Mouse (Mus musculus): ENCODE measurements at regions not wholly inside any gene's neighbourhood (a gene's known extent, or its start where the extent isn't known, plus 50 kb on each side); places are given as distances from the start of the nearest gene placed in this dataset.

DNA sequence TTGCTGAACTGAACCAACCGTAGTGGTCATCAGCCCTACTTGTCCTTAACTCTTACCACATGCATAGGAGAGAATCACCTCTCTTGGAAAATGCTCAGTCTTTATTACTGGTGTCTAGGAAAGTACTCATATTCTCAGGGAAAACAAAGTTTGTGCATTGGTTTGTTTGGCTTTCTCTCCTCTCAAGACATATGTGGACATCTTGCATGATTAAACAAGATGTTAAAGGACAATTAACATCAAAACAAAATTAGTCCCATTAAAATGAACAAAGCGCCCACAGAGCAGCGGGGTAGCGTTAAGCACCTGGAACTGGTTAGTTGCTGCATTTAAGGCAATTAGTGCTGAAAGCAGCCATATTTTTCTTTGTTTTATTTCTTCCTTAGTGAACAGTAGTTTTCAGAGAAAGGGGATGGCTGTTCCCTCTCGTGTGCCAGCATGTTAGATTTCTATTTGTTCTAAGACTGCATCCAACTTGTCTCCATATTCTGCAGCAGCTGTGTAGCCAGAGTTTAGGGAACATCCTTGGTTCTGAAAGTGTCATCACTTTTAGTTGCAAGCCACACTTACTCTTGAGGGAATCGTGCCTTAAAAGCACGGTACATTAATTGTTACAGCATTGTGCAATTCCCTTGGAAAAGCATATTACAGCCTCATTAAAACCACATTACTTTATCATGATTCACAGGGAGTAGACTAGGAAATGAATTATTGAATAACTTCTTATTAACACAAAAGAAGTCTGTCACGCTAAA is 137.7 kb downstream of the Ube2u start:
- DNase-seq, result no peak

DNA sequence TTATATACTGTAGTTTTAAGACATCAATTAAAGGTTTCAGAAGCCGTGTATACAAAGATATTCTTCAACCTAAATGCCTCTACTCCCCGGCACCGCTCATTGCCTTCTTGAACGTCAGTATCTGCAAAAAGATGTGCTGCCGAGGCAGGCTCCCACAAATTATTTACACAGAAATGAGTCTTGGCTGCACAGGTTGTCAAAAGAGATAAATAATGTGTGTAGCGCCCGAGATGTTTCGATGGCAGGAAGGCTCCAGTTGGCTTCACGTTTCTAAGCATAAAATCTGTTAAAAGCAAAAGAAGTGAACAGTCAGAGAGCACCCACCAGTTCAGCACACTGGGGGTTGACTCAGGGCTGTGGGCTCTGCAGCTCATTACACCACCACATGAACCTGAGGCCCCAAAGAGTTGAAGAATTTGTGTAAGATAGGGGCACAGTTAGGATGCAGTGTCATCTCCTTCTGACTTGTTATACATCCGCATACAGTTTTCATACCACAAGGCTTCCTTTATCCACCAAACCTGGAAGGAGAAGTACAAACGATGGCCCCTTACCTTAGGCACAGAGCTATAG is 138.4 kb downstream of the Ube2u start:
- DNase-seq, result no peak

DNA sequence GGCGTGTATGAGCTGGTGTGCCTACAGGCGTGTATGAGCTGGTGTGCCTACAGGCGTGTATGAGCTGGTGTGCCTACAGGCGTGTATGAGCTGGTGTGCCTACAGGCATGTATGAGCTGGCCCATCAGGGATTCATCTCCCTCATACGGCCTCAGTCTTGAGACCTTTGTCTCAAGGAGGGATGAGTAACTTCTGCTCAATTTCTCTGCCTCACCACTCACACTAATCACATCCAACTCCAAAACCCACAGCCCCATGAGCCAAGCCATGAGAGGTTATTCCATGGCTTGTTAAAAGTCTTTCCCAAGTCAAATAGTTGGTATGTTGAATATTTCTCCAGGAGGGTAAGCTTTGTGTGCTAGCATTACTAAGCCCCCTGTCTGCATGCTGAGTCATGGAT is 146.0 kb downstream of the Ube2u start:
- no peak for DNase-seq

DNA sequence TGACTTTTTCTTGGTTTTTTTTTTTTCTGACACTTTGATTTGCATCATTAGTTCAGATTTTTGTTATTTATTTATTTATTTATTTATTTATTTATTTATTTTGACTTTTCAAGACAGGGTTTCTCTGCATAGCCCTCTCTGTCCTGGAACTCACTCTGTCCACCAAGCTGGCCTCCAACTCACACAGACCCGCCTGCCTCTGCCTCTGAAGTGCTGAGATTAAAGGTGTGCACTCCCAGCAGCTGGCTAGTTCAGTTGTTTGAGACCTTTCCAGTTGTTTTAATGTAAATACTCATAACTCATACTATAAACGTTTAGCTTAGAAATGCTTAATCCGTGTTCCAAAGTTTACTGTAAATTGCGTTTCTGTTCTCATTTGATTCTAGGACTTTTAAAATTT is 147.9 kb downstream of the Ube2u start:
- DNase-seq, result no peak

DNA sequence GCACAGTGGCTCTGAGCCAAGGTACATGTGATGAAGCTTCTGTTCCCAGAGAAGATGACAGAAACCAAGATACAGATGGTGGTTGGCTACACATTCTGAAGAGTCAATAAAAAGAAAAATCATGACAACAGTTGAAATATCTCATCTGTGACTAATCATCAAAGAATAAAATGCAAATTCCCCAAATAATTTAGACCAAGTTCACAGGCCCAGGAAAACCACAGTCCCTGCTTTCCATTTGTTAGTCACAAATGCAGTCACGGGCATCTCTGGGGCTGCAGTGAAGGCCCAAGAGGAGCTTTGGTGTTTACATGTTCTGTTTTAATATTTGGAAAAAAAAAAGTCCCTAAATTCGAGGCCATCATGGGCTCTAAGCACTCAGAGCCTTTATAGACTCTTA is 142.1 kb upstream of the Cachd1 start:
- no peak for DNase-seq

DNA sequence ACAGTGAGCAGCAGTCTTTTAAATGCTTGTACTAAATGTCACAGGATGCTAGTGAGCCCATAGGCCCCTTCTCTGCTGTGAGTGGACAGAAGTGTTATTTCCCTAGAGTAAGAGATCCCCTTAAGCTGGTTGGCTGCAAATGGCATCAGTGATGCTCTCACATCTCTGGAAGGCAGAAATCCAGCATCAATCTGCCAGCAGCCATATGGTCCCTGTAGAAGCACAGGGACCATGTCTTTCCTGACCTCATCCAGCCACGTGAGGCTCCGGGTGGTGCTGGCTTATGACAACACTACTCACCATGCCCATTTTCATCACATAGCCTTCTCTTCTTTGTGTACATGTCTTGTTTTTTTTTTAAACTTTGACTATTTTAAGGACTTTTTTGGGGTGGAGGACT is 138.9 kb upstream of the Cachd1 start:
- no peak for DNase-seq

DNA sequence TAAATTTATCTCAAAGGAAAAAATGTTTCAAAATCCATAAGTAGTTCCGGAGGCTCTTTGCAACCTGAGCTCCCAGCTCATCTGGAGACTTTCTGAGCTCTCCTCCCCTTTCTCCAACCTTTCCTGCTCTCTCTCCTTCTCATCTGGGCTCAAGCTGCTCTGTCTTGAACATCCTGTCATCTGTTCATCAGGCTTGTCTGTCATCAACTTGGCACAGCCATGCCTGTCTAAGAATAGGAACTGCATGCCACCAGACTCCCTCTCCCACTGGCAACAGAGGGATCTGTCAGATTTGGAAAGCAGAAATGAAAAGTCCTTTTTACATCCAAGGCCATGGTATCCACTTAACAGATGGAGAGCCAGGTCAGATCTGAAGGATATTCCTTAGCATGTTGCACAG is 115.3 kb upstream of the Cachd1 start:
- DNase-seq, result no peak

DNA sequence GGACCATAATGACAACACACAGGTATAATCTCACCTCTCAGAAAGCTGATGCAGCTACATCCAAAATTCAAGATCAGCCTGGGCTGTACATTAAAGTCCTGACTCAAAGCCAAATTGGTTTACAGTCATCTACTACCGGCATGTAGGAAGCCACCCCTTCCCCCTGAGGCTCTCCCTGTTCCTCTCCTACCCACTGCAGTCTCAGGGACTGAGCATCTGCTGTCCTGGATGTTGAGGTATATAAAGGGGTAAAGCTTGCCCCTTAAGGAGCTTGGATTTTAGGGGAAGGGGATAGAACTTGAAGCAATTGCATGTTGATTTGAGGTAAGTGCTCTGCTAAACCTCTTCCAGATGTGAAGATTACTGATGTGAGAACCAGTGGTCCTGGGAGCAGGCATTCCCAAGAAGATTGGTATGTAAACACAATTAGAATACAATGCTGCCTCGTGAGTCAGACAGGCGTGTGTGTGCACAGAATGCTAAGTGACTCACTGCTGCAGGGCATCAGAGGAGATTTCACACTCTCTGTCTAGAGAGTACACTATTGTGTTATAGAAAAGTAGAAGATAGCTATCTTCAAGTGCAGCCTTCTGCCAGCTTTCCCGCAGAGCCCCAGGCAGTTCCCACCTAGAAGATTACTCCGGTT is 111.7 kb upstream of the Cachd1 start:
- DNase-seq, result no peak

DNA sequence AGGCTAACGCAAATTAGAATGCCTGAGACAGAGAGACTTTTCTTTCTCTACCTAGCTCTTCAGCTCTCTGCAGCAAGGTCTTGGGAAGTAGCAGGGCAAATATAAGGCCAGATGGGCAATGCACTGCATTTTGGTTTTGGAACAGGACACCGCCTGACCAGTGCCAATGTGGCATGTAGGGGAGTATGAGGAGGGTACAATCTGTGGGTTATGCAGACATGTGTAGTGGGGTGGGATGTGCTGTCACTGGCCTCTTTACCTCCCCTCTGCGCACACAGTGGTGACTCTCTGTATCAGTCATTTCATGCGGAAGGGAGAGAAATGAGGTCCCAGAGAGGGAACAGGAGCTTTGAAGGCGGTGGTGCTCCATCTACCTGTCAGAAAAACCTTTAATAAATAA is 105.9 kb upstream of the Cachd1 start:
- no peak for DNase-seq

DNA sequence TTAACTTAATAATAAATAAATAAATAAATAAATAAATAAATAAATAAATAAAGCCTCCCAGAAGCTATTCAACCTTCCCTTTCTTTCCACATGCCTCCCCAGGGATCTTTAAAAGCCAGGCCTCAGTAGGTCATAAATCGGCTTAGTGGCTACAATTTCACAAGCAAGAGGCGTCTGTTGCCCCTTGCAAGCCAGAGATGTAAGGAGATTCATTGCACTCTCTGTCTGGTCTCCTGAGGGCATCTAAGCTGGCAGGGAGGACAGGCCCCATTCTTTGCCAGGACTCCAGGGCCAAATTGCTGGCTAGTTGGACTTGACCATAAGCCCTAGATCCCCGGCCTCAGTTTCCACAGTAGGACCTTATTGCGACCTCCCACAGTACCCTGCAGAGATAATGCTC is 101.6 kb upstream of the Cachd1 start:
- no peak for DNase-seq

DNA sequence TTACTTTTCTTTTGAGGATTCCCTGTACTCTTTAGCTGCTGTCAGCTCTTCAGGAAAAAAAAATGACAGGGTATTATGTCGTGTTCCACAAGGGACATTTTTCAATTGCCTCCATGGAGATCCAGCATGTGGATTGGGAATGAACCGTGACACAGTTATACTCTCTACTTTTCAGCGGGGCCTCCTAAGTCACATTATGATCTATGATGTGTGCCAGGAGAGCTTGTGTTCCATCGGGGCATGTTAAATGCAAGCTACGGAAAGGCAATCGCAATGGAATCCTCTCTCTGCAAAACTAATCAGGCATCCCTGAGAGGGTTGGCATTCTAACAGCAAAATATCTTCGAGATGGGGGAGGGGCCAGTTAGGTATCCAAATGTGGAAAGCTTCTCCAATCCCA is 92.7 kb upstream of the Cachd1 start:
- no peak for DNase-seq

DNA sequence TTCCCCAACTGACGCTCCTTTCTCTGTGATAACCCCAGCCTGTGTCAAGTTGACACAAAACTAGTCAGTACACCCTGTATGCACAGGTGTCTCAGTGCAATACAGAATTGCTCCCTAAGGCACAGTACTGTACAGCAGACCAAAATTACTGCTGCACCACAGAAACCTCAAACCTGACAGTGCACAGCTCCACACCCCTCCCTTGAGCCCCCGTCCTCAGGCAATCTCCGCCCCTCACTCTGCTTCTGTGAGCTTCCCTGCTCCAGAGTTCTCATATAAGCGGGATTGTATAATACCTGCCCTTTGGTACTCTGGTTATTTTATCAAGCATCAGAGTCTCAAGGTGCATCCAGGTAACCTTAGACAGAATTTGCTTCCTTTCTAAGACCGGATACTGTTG is 76.5 kb upstream of the Cachd1 start:
- DNase-seq, result no peak

DNA sequence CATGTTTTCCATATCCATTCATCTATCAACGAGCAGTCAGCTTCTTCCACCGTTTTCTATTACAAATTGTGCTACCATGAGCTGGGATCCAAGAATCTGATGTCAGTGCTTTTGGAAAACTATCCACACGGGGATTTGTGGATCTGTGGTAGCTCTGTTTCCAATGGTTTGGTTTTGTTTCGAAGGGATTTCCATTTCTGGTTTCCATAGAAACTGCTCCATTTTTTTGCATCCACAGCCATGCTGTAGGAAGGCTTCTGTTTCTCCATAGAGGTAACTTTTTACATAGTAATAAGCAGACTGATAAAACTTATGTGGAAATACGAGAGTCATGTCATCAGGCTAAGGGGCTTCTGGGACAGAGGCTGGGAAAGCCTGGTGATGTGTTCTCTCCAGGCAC is 76.1 kb upstream of the Cachd1 start:
- DNase-seq, result no peak

DNA sequence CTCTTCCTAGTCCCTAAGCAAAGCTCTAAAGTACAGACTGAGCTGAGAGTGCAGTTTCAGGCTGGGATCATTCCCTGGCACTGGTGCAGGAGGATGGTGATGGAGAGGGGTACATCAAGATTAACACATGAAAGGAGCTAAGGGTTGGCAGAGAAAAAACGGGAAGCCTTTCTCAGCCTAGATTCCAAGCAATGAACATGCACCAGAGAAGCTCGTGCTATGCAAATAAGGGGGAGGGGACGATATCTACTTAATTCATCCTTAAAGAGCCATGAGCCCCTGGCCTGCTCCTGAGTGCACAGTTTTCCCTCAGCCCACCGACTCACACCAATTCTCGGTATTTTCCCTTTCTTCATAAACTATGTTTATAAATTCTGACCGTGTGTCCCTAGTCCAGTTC is 70.5 kb upstream of the Cachd1 start:
- no peak for DNase-seq

DNA sequence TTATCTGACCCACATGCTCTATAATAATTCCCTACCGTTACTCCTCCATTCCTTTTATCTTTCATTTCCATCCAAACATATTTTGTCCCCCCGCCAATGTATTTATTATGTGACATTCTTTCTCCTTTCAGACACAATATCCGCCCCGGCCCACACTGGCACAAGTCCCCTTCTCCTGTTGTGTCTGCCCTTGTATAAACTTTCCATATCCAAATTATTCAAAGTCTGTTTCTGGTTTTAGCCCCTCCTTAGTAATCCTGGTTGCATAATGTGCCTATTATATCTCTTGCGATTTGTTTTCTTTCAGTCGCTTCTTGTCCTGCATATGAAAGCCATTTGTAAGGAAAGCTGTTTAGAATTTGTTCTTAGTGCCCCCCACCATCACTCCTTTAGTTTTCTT is 69.3 kb upstream of the Cachd1 start:
- no peak for DNase-seq

DNA sequence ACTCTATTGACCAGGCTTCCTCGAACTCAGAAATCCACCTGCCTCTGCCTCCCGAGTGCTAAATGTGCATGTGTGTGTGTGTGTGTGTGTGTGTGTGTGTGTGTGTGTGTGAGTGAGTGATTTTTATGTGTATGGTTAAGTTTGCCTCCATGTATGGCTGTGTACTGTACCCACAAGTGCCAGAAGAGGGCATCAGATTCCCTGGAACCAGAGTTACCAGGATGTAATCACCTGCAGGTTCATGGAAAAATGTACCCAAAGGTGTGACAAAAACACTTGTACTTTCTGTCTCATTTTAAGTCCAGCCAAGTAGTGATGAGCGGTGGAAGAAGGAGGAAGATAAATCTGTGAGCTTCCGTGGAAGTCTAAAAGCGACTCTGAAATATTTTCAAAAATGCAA is 68.2 kb upstream of the Cachd1 start:
- DNase-seq, result no peak

DNA sequence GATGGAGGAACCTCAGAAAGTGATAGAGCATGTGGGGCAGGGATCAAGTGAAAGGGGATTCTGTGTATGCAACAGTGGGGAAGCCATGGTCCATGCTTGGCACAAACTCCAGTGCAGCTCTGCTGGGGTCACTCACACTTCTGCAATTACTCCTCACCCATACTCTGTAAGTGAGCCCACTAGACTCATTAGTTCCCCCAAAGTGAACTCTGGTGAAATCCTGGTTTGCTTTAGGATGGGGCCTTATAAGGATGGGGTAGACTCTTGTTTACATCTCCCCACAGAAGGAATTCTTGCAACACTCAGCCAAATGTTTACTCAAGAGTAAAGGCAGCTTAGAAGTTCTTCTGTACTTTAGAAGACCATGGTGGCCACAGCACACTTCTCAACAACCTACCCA is 62.2 kb upstream of the Cachd1 start:
- DNase-seq, result no peak

DNA sequence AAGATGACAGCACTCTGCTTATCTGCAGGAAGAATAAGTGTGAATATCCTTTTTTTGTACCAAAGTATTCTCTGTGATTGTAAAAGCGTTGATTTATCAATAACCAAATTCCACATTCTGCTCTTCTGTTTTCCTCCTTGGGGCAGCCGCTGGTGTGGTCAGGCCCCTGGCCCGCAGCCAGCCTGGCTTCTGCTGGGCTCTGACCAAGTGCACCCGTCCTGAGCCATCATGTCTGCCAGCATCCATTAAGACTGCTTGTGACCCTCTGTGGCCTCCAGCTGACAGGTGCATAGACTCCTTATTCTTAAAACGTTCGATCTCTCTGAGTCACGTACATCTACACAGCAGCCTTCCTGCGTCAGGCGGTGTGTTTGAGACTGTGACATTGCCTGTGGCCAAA is 58.9 kb upstream of the Cachd1 start:
- DNase-seq, result no peak

DNA sequence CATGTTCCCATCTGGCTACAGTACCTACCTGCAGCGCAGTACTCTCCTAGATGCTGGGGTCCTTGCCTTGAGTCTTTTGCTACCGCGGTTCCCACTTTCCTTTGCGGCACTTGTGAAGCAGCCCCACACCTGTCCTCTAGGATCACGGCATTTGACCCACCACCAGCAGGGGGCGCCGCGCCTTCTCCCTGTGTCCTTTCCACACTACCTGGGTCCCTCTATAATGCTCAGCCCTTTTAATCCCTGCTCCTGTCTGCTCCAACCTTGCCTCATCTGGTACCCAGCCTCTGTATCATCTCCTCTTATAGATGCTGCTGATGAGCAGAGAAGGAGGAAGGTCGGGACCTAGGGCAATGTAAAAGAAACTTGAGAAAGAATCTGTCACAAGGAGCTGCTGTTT is 53.9 kb upstream of the Cachd1 start:
- peak; percentile 76 for DNase-seq

DNA sequence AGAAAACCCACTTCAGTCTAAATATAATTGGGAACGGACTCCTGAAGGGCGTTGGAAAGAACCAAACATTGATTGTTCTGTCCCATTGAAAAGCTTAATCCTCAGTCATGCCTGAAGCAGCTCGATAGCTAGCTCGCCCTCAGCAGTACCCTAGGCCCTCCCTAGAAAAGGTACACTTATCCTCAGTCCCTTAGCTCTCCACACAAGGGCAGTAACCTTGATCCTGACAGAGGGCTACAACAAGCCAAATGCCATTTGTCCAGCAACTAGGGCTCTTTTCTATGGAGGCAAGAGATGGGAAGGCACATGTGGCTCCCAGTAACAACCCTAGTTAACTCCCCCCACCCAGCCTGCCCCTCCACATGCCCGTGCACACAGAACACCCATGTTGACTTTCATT is 53.4 kb upstream of the Cachd1 start:
- DNase-seq, result no peak

DNA sequence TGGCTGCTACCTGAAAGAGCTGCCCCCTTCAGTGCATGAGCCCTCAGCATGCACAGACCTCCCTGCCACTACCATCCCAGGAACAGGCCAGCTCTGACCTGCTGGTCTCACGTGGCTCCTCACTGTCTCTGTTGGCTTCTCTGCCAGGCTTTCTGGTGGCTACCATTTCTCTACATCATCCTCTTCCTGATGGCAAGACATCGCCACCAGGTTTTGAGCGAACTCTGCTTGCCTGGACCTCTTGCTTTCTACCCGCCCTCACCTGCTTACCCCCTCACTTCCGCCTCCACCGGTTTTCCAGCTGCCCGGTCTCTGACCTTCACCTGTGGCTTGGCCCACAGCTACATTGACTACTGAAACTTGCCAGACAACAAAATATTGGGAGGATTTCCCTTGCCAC is 50.7 kb upstream of the Cachd1 start:
- no peak for DNase-seq

DNA sequence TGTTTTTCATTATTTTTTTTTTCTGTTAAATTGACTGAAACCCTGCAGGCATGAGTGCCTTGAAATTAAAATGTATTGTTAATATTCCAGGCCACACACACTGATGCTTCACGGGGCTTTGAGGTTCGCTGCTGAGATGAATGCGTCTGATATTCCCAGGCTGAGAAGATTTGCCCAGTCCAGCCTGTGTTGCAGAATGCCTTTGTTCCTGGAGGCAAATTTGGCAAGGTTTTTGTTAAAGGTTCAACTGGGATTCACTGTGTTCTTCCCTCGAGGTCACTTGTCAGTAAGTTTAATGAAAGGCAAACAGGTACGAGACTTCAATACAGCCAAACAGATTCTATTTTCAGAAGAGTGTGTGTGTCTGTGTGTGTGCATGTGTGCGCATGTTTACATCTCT is 50.0 kb upstream of the Cachd1 start:
- DNase-seq, result no peak
